Mouse (Mus musculus) erythroblast, embryonic 14.5 days (primary cell): ENCODE measurements around the gene Phlpp1.

Source experiments
- GATA1 ChIP-seq: IDR thresholded peaks from 2 replicates; pipeline ENCODE4 v1.6.1; 2012; ENCODE audit warnings: low read length, inconsistent platforms, mixed read lengths
- TAL1 ChIP-seq: IDR thresholded peaks from 3 replicates; pipeline ENCODE4 v1.6.1; 2012; ENCODE audit warnings: low read length, inconsistent platforms, mixed read lengths

DNA sequence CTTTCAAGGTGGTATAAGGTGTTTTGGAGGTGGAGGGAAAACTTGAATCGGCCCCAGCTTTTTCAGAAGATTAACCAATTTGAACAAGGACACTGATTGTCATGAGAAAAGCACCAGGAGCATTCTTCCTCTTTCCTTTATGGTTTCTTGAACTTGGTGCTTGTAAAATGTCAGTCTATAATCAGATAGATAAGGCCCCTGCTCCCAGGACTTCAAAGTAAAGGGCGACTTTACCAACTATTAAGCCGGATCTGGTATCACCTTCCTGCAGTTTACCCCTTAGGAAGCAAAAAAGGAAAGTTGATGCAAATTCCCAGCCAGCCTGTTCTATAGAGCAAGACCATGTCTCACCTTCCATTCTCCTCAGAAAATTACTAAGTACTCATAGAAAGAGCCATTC, 21.9 kb downstream of the Phlpp1 start:
- no peak for TF ChIP-seq GATA1
- TF ChIP-seq TAL1: no peak
